Mouse (Mus musculus): ENCODE results near the gene Nipa1. TPM values are rescaled to one million over a fixed set of nuclear protein-coding genes. Genes with fewer than 3 reads are reported as not detected.

The Nipa1 gene
- polyA plus RNA-seq, 1 experiment from 2014 or later: 6.4 TPM

DNA sequence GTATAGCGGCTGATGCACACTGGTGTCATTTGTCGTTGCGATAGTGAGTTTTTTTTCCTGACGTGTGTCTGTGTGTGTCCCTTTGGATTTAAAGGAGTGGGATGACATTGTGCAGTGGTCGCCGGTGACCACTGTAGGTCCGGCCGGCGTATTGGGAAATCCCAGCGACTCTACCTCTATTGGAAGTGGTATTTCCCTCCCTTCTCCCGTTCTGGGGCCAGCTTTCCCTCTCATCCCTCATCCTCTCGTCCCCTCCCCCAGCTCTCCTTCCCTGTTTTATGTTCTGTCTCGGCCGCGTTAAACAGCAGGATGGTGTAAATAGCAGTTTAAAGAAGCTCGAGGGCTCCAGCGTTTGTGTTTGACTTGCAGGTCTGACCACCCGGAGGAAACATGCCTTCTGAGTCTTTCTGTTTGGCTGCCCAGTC lies 30.7 kb upstream of the Nipa1 start:
- Histone ChIP-seq H3K4me2 (replicated peaks; ENCODE audit: low read depth) (peak overlapping the region; percentile 65), H3K27ac (replicated peaks) (peak overlapping the region; percentile 96), H3K4me1 (replicated peaks; ENCODE audit: control insufficient read depth, insufficient read depth) (0 out of 2 replicates have a peak, but pooled peaks cover 4% of the 10 kb centered on the region), H3K9ac (ENCODE audit: low read length) (peak overlapping the region; percentile 83), H3K4me3 (ENCODE audit: low read depth, low read length) (peak overlapping the region; percentile 79), H3K27me3 (ENCODE audit: control insufficient read depth, insufficient read depth, low read length) (no peaks in the 10 kb centered on the region), H3K36me3 (ENCODE audit: control insufficient read depth, insufficient read depth, low read length) (no peaks in the 10 kb centered on the region), H3K9me3 (ENCODE audit: control insufficient read depth, low read length) (no peaks in the 10 kb centered on the region)
- DNase-seq (ENCODE audit: low spot score): peak; percentile 43
- under 1% methylated on average over 18 of the region's 18 CpGs for WGBS
- no peak; the same call in 1 of the 2 replicates for ATAC-seq (ENCODE audit: low FRiP score, low TSS enrichment)
- no peak for TF ChIP-seq EP300 (optimal IDR thresholded peaks at IDR 0.05)
- no peak for TF ChIP-seq CTCF (IDR thresholded peaks at IDR 0.05; ENCODE audit: low read depth)

GRCm38 (mm10) chr7:56049831-56050321 lies 30.1 kb upstream of the Nipa1 start, which contains the start of gene Herc2:
TSS of gene Herc2 (plus strand) at chr7:56050196.
- H3K27me3 ChIP-seq (ENCODE audit: control insufficient read depth, insufficient read depth, low read length): no peaks in the 10 kb centered on the region
- under 1% methylated on average over 47 of the region's 47 CpGs for whole genome bisulfite sequencing
- ATAC-seq (ENCODE audit: low FRiP score, low TSS enrichment) (peak; percentile 100), DNase-seq (ENCODE audit: low spot score) (peak; percentile 100)
- TF ChIP-seq CTCF (IDR thresholded peaks at IDR 0.05; ENCODE audit: low read depth): peak; percentile 20; the same call in 1 of the 2 replicates
- TF ChIP-seq EP300 (optimal IDR thresholded peaks at IDR 0.05): no peak
- H3K9ac ChIP-seq (ENCODE audit: low read length): peak within 1 kb of the TSS; percentile 83
- no peaks in the 10 kb centered on the region for H3K9me3 ChIP-seq (ENCODE audit: control insufficient read depth, low read length)
- H3K36me3 ChIP-seq (ENCODE audit: control insufficient read depth, insufficient read depth, low read length): no peaks in the 10 kb centered on the region
- H3K4me3 ChIP-seq (ENCODE audit: low read depth, low read length): peak within 1 kb of the TSS; percentile 79
- 0 out of 2 replicates have a peak, but pooled peaks cover 4% of the 10 kb centered on the region for H3K4me1 ChIP-seq (replicated peaks; ENCODE audit: control insufficient read depth, insufficient read depth)
- H3K27ac ChIP-seq (replicated peaks): peak within 1 kb of the TSS; percentile 96
- H3K4me2 ChIP-seq (replicated peaks; ENCODE audit: low read depth): peak within 1 kb of the TSS; percentile 65

- H3K27me3 ChIP-seq (ENCODE audit: control insufficient read depth, insufficient read depth, low read length): no peaks in the 10 kb centered on the region
- H3K36me3 ChIP-seq (ENCODE audit: control insufficient read depth, insufficient read depth, low read length): no peaks in the 10 kb centered on the region
- 0 out of 2 replicates have a peak, but pooled peaks cover 4% of the 10 kb centered on the region for H3K4me1 ChIP-seq (replicated peaks; ENCODE audit: control insufficient read depth, insufficient read depth)
- no peaks in the 10 kb centered on the region for H3K9me3 ChIP-seq (ENCODE audit: control insufficient read depth, low read length)
- no peak overlapping the region for H3K4me2 ChIP-seq (replicated peaks; ENCODE audit: low read depth)
- WGBS: 69% methylated on average over 1 of the region's 1 CpGs
- H3K27ac ChIP-seq (replicated peaks): no peak overlapping the region
- ATAC-seq (ENCODE audit: low FRiP score, low TSS enrichment) (no peak), DNase-seq (ENCODE audit: low spot score) (no peak)
- no peak overlapping the region for H3K4me3 ChIP-seq (ENCODE audit: low read depth, low read length)
- TF ChIP-seq CTCF (IDR thresholded peaks at IDR 0.05; ENCODE audit: low read depth): no peak
- no peak for TF ChIP-seq EP300 (optimal IDR thresholded peaks at IDR 0.05)
- no peak overlapping the region for H3K9ac ChIP-seq (ENCODE audit: low read length)
Observed at GRCm38 (mm10) chr7:56047178-56047577, 27.4 kb upstream of the Nipa1 start.

GRCm38 (mm10) chr7:56044267-56044629 lies 24.5 kb upstream of the Nipa1 start:
- Histone ChIP-seq H3K27ac (replicated peaks) (no peak overlapping the region), H3K9me3 (ENCODE audit: control insufficient read depth, low read length) (no peaks in the 10 kb centered on the region), H3K9ac (ENCODE audit: low read length) (no peak overlapping the region), H3K4me3 (ENCODE audit: low read depth, low read length) (no peak overlapping the region), H3K4me1 (replicated peaks; ENCODE audit: control insufficient read depth, insufficient read depth) (no peaks in the 10 kb centered on the region), H3K27me3 (ENCODE audit: control insufficient read depth, insufficient read depth, low read length) (no peaks in the 10 kb centered on the region), H3K36me3 (ENCODE audit: control insufficient read depth, insufficient read depth, low read length) (no peaks in the 10 kb centered on the region), H3K4me2 (replicated peaks; ENCODE audit: low read depth) (no peak overlapping the region)
- WGBS: 79% methylated on average over 3 of the region's 3 CpGs
- TF ChIP-seq EP300 (optimal IDR thresholded peaks at IDR 0.05): no peak
- no peak for TF ChIP-seq CTCF (IDR thresholded peaks at IDR 0.05; ENCODE audit: low read depth)
- no peak for DNase-seq (ENCODE audit: low spot score)
- ATAC-seq (ENCODE audit: low FRiP score, low TSS enrichment): no peak

- no peak for ATAC-seq (ENCODE audit: low FRiP score, low TSS enrichment)
- no peak overlapping the region for H3K27ac ChIP-seq (replicated peaks)
- H3K4me1 ChIP-seq (replicated peaks; ENCODE audit: control insufficient read depth, insufficient read depth): no peaks in the 10 kb centered on the region
- no peak overlapping the region for H3K4me2 ChIP-seq (replicated peaks; ENCODE audit: low read depth)
- 52% methylated on average over 4 of the region's 4 CpGs for WGBS
- TF ChIP-seq EP300 (optimal IDR thresholded peaks at IDR 0.05) (no peak), CTCF (IDR thresholded peaks at IDR 0.05; ENCODE audit: low read depth) (no peak)
- no peaks in the 10 kb centered on the region for H3K27me3 ChIP-seq (ENCODE audit: control insufficient read depth, insufficient read depth, low read length)
- no peak overlapping the region for H3K4me3 ChIP-seq (ENCODE audit: low read depth, low read length)
- H3K36me3 ChIP-seq (ENCODE audit: control insufficient read depth, insufficient read depth, low read length): no peaks in the 10 kb centered on the region
- no peaks in the 10 kb centered on the region for H3K9me3 ChIP-seq (ENCODE audit: control insufficient read depth, low read length)
- no peak for DNase-seq (ENCODE audit: low spot score)
- no peak overlapping the region for H3K9ac ChIP-seq (ENCODE audit: low read length)
Observed at GRCm38 (mm10) chr7:56043577-56044266, 24.0 kb upstream of the Nipa1 start.

- H3K4me3 ChIP-seq (ENCODE audit: low read depth, low read length): no peak overlapping the region
- no peaks in the 10 kb centered on the region for H3K9me3 ChIP-seq (ENCODE audit: control insufficient read depth, low read length)
- ATAC-seq (ENCODE audit: low FRiP score, low TSS enrichment) (0 out of 2 replicates have a peak, but pooled peaks have one; percentile 65), DNase-seq (ENCODE audit: low spot score) (peak; percentile 83)
- H3K9ac ChIP-seq (ENCODE audit: low read length): no peak overlapping the region
- H3K4me2 ChIP-seq (replicated peaks; ENCODE audit: low read depth): no peak overlapping the region
- no peak for TF ChIP-seq EP300 (optimal IDR thresholded peaks at IDR 0.05)
- peak; percentile 95 for TF ChIP-seq CTCF (IDR thresholded peaks at IDR 0.05; ENCODE audit: low read depth)
- no peaks in the 10 kb centered on the region for H3K27me3 ChIP-seq (ENCODE audit: control insufficient read depth, insufficient read depth, low read length)
- H3K36me3 ChIP-seq (ENCODE audit: control insufficient read depth, insufficient read depth, low read length): no peaks in the 10 kb centered on the region
- H3K4me1 ChIP-seq (replicated peaks; ENCODE audit: control insufficient read depth, insufficient read depth): no peaks in the 10 kb centered on the region
- no peak overlapping the region for H3K27ac ChIP-seq (replicated peaks)
- WGBS: 14% methylated on average over 5 of the region's 5 CpGs
Observed at GRCm38 (mm10) chr7:56042353-56042752, 22.6 kb upstream of the Nipa1 start.

Measured in stomach, postnatal 0 days (tissue).